Mouse (Mus musculus) liver, embryonic 11.5 days (tissue): ENCODE results near the gene Thap4. TPM values are rescaled to one million over a fixed set of nuclear protein-coding genes. Genes with fewer than 3 reads are reported as not detected.
A peak's percentile ranks its signal among the peaks of the same experiment; 100 is the strongest.

Source experiments
- ATAC-seq: fragments of 200-750 bp; cut with Nextera tagmentation; replicated peaks from 2 replicates; pipeline ENCODE4 v1.8.0; 2017; ENCODE audit warnings: moderate number of reproducible peaks, mild to moderate bottlenecking, moderate TSS enrichment, moderate library complexity; ENCODE audit not compliant: low FRiP score
- DNase-seq: peaks from one replicate; pipeline ENCODE4 v3.0.0-alpha.2; 2017; ENCODE audit warnings: low spot score
- H3K27ac ChIP-seq: fragments of 300-500 bp; sonication (generic); 2 replicates; pipeline ENCODE4 v1.5.1; 2014; ENCODE audit warnings: mild to moderate bottlenecking, low read depth, low read length, control low read depth
- H3K27me3 ChIP-seq: fragments of 300-500 bp; sonication (generic); replicated peaks from 2 replicates; pipeline ENCODE4 v1.6.1; 2014; ENCODE audit warnings: low read length, mixed read lengths; ENCODE audit not compliant: control insufficient read depth, insufficient read depth
- H3K36me3 ChIP-seq: fragments of 300-500 bp; sonication (generic); 2 replicates; pipeline ENCODE4 v1.6.1; 2014; ENCODE audit warnings: mild to moderate bottlenecking, low read length, moderate library complexity, mixed read lengths; ENCODE audit not compliant: control insufficient read depth, insufficient read depth
- H3K4me1 ChIP-seq: fragments of 300-500 bp; sonication (generic); replicated peaks from 2 replicates; pipeline ENCODE4 v1.6.1; 2014; ENCODE audit warnings: low read length, mixed read lengths; ENCODE audit not compliant: control insufficient read depth, insufficient read depth
- H3K4me2 ChIP-seq: fragments of 300-500 bp; sonication (generic); 2 replicates; pipeline ENCODE4 v1.6.1; 2014; ENCODE audit warnings: mild to moderate bottlenecking, control low read depth, moderate library complexity
- H3K4me3 ChIP-seq: fragments of 300-500 bp; sonication (generic); 2 replicates; pipeline ENCODE4 v1.5.1; 2014; ENCODE audit warnings: low read depth, low read length, control low read depth
- H3K9ac ChIP-seq: fragments of 300-500 bp; sonication (generic); 2 replicates; pipeline ENCODE4 v1.6.1; 2014; ENCODE audit warnings: low read depth, low read length, control low read depth
- H3K9me3 ChIP-seq: fragments of 300-500 bp; sonication (generic); 2 replicates; pipeline ENCODE4 v1.6.1; 2016; ENCODE audit warnings: low read length, inconsistent platforms, mixed read lengths; ENCODE audit not compliant: control insufficient read depth
- whole genome bisulfite sequencing: fragments of 180-500 bp; shearing (Covaris S2); extraction: QIAGEN DNeasy Blood & Tissue Kit; methylation state at CpG from one replicate; pipeline ENCODE4 v1.1.7; 2014; 5-methylcytosine and 5-hydroxymethylcytosine counted together
- polyA plus RNA-seq: library from polyadenylated mRNA; unstranded; fragments of >200 nt; fragmentation: Nextera tagmentation; extraction: Ambion mirVana; gene quantifications from 2 replicates; pipeline ENCODE4 v1.2.1, GENCODE M21; 2014

The Thap4 gene
- polyA plus RNA-seq, 1 experiment from 2014 or later: 28.9 TPM

DNA sequence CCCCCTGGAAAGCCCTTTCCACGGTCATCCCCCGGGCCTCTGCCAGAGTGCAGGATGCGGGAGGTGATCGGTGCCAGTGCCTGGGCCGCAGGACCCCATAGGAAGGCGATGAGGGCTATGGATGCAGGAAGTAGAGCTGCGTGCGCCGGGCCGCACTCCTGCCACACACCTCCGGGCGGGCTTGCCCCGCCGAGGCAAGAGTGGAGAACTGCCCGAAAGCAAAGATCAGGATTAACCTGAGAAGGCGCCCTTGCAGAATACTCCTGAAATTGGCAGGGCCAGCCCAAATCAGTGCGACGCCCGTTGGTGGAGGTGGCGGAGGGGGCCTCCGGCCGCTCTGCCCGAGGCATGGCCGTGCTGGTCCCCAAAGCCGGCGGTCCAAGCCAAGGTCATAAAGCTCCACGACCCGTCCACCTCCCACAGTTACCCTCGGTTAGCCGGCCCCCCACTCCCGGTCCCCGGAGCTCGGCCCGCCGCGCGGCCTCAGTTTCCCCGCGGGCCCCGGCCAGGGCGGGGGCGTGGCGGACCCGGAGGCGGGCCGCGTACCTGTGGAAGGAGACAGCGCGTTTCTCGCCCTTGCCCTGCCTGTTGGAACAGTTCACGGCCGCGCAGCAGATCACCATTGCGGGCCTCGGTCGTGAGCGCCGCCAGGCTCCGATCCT, 622 bp downstream of the Thap4 start:
- no peaks in the 10 kb centered on the region for H3K9me3 ChIP-seq
- H3K4me1 ChIP-seq: peaks cover 18% of the 10 kb centered on the region
- peak overlapping the region; percentile 87 for H3K9ac ChIP-seq
- DNase-seq: peak; percentile 73
- peak; percentile 21 for ATAC-seq
- H3K27ac ChIP-seq: peak overlapping the region; percentile 83
- peak overlapping the region; percentile 97 for H3K4me2 ChIP-seq
- no peaks in the 10 kb centered on the region for H3K27me3 ChIP-seq
- H3K4me3 ChIP-seq: peak overlapping the region; percentile 93
- WGBS: under 1% methylated on average over 55 of the region's 59 CpGs
- peaks cover 8% of the 10 kb centered on the region; the same call in 1 of the 2 replicates for H3K36me3 ChIP-seq

DNA sequence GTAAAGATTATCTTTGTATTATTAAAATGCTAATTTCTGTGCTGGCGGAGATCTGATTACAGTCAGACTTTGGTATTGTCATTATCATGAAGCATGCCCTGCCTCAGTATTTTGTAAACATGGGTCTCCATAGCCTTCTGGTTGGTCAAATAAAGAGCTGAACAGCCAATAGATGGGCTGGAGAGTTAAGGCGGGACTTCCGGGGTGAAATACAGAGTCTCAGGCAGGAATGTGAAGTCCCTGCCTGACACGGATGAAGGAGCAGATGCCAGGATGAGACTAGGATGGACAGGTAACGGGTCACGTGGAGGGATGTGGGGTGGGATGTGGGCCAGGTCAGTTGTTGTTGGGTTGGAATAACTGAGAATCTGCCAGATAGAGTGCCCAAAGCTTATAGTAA, 3.4 kb downstream of the Thap4 start, which contains the start of gene Atg4b:
Atg4b (plus strand) TSS at position 211 of the 400 bp plus-strand sequence.
- H3K9ac ChIP-seq: no peak within 1 kb of the TSS
- WGBS: 88% methylated on average over 6 of the region's 6 CpGs
- H3K27me3 ChIP-seq: no peaks in the 10 kb centered on the region
- DNase-seq (no peak), ATAC-seq (no peak)
- H3K4me2 ChIP-seq: no peak within 1 kb of the TSS
- H3K36me3 ChIP-seq: peaks cover 11% of the 10 kb centered on the region; the same call in 1 of the 2 replicates
- no peak within 1 kb of the TSS for H3K27ac ChIP-seq
- H3K4me1 ChIP-seq: peaks cover 13% of the 10 kb centered on the region
- H3K4me3 ChIP-seq: no peak within 1 kb of the TSS
- H3K9me3 ChIP-seq: no peaks in the 10 kb centered on the region

DNA sequence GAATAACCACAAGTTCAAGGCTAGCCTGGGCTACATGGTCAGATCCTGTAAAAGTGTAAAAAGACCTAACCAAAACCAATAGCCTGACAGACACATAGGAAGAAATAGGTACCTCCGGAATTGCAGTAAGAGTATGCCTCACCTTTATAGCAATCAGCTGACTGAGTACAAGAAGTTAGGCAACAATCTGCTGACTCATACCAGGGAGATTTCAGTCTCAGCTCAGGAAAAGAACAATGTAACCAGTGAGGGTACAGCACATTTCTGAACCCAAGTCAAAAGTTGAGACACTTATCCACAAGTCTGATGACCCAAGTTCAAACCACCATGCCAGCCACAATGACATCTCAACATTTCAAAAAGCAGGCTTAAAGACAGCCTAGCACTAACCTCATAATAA, 6.1 kb downstream of the Thap4 start:
- ATAC-seq (no peak), DNase-seq (no peak)
- Histone ChIP-seq H3K4me1 (peaks cover 5% of the 10 kb centered on the region; the same call in 1 of the 2 replicates), H3K36me3 (peaks cover 11% of the 10 kb centered on the region; the same call in 1 of the 2 replicates), H3K9me3 (no peaks in the 10 kb centered on the region), H3K27ac (no peak overlapping the region), H3K9ac (no peak overlapping the region), H3K4me2 (no peak overlapping the region), H3K27me3 (no peaks in the 10 kb centered on the region), H3K4me3 (no peak overlapping the region)
- 84% methylated on average over 1 of the region's 1 CpGs for WGBS

DNA sequence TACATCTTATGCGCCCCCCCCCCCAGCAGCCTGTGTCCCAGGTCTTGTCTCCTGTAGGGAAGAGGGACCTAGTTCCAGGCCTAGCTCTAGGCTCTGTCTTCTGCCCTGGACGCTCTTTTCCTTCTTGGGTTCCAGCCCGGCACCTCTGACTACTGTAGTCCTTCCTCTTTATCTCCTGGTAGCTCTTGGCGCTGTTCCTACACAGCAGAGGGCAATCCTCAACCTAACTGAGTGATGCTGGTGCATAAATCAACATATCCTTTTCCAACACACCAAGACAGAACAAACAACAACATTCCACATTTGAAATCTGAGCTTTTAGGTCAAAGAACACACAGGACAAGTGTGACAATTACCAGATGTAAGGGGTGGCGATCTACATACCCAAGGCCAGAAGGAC, 8.5 kb downstream of the Thap4 start:
- Histone ChIP-seq H3K4me2 (no peak overlapping the region), H3K36me3 (peaks cover 11% of the 10 kb centered on the region; the same call in 1 of the 2 replicates), H3K4me1 (peaks cover 10% of the 10 kb centered on the region), H3K27me3 (no peaks in the 10 kb centered on the region), H3K9ac (no peak overlapping the region), H3K27ac (no peak overlapping the region), H3K9me3 (no peaks in the 10 kb centered on the region), H3K4me3 (no peak overlapping the region)
- DNase-seq (no peak), ATAC-seq (no peak)
- WGBS: 80% methylated on average over 5 of the region's 5 CpGs

DNA sequence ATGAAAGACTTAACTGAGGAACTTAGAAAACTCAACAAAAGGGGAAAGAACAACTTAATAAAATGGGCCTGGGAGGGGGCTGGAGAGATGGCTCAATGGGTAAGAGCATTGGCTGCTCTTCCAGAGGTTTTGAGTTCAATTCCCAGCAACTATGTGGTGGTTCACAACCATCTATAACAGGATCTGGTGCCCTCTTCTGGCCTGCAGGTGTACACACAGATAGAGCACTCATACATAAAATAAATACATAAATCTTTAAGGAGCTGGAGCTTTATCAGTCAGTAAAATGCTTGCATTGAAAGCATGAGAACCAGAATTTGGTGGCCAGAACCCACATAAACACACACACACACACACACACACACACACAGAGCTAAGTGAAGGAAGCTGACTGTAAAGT, 11.8 kb downstream of the Thap4 start:
- H3K36me3 ChIP-seq: no peaks in the 10 kb centered on the region
- no peaks in the 10 kb centered on the region for H3K9me3 ChIP-seq
- ATAC-seq (no peak), DNase-seq (no peak)
- H3K4me3 ChIP-seq: no peak overlapping the region
- no peak overlapping the region for H3K9ac ChIP-seq
- H3K27me3 ChIP-seq: no peaks in the 10 kb centered on the region
- no peak overlapping the region for H3K4me2 ChIP-seq
- peaks cover 10% of the 10 kb centered on the region for H3K4me1 ChIP-seq
- no peak overlapping the region for H3K27ac ChIP-seq

DNA sequence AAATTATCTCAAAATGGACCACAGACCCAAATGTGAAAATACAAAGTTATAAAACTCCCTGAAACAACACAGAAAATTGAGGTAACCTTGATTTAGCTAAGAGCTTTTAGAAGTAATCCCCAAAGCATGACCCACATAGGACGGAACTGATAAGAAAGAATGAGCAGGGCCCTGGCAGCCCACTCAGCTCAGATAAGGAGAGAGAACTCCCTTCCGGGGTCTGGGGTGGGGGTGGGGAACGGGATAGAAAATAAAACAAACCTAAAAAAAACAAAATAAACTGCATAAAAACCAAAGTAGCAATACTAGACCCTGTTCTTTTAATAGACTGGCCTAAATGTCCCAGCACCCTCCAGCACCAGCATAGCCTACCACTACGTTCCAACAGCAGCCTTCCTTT, 12.7 kb downstream of the Thap4 start:
- WGBS: 17% methylated on average over 4 of the region's 4 CpGs
- peak overlapping the region; percentile 41 for H3K4me2 ChIP-seq
- DNase-seq (no peak), ATAC-seq (peak; percentile 78; the same call in 1 of the 2 replicates)
- H3K27ac ChIP-seq: no peak overlapping the region
- no peak overlapping the region for H3K9ac ChIP-seq
- no peaks in the 10 kb centered on the region for H3K27me3 ChIP-seq
- no peaks in the 10 kb centered on the region for H3K36me3 ChIP-seq
- H3K4me3 ChIP-seq: no peak overlapping the region
- peaks cover 10% of the 10 kb centered on the region for H3K4me1 ChIP-seq
- no peaks in the 10 kb centered on the region for H3K9me3 ChIP-seq

DNA sequence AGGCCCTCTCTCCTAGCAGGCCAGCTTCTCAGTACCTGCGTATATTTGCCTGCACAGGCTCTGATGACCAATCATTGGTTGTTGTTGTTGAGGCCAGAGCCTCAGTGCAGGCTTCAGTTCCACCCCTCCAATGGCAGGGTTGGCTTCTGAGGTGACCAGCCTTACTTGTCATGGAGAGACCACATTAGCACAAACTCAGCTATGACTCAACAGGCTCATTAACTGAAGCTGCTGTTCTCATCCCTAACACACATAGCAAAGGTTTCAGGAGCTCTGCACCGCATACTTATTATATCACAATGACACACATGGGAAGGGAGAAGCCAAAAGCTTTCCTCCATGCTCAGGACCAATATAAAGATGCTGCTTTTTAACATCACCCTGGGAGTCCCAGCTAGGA, 14.0 kb downstream of the Thap4 start:
- WGBS: 91% methylated on average over 2 of the region's 2 CpGs
- H3K9ac ChIP-seq: no peak overlapping the region
- H3K4me2 ChIP-seq: no peak overlapping the region
- DNase-seq (no peak), ATAC-seq (no peak)
- H3K36me3 ChIP-seq: no peaks in the 10 kb centered on the region
- peaks cover 10% of the 10 kb centered on the region for H3K4me1 ChIP-seq
- no peak overlapping the region for H3K4me3 ChIP-seq
- H3K27me3 ChIP-seq: no peaks in the 10 kb centered on the region
- H3K27ac ChIP-seq: no peak overlapping the region
- H3K9me3 ChIP-seq: no peaks in the 10 kb centered on the region

DNA sequence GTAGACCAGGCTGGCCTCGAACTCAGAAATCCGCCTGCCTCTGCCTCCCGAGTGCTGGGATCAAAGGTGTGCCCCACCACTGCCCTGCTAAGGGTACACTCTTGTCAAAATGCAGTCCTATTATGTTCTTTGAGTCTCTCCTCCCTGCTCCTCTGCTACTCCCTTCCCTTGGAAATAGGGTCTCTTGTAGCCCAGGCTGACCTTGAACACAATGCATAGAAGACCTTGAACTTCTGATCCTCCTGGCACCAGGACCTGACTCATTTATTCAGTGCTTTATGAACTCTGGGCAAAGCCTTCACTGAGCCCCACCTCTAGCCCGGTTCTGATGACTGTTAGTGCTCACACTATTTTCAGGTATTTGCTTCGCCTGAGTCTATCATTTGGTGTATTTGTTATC, 17.0 kb downstream of the Thap4 start:
- Histone ChIP-seq H3K9me3 (no peaks in the 10 kb centered on the region), H3K27me3 (no peaks in the 10 kb centered on the region), H3K4me3 (no peak overlapping the region), H3K4me2 (no peak overlapping the region), H3K27ac (no peak overlapping the region), H3K36me3 (no peaks in the 10 kb centered on the region), H3K4me1 (peaks cover 10% of the 10 kb centered on the region), H3K9ac (no peak overlapping the region)
- 91% methylated on average over 5 of the region's 5 CpGs for WGBS
- ATAC-seq (no peak), DNase-seq (no peak)

DNA sequence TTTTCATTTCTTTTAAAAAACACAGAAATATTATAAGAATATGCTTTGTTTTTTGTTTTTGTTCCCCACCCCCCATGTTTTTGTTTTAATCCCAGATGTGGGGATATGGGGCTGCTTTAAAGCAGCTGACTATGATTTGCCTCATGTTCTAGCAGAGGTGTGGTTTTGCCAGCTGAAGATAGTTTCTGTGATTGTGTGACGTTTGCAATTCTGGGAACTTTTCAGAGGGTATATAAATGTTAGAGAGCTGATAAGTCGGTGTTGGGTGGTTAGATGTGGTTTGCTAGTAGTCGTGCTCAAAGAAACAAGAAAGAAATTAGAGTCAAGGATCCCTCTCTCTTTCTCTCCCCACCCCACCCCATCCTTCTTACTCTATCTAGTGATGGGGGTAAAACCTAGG, 18.8 kb downstream of the Thap4 start:
- DNase-seq: no peak
- Histone ChIP-seq H3K4me1 (peaks cover 5% of the 10 kb centered on the region; the same call in 1 of the 2 replicates), H3K4me2 (no peak overlapping the region), H3K4me3 (no peak overlapping the region), H3K27ac (no peak overlapping the region), H3K9ac (no peak overlapping the region), H3K9me3 (no peaks in the 10 kb centered on the region), H3K36me3 (0 out of 2 replicates have a peak, but pooled peaks cover 2% of the 10 kb centered on the region), H3K27me3 (no peaks in the 10 kb centered on the region)
- ATAC-seq: no peak
- WGBS: 56% methylated on average over 3 of the region's 3 CpGs
